Mouse (Mus musculus) spleen, adult 10 weeks (tissue): ENCODE results near the gene Pdgfa. TPM values are rescaled to one million over a fixed set of nuclear protein-coding genes. Genes with fewer than 3 reads are reported as not detected.

ENCODE experiments used
- polyA plus RNA-seq: library from polyadenylated mRNA; stranded (reverse); fragments of 350-450 nt; fragmentation: Illumina TruSeq; extraction: RNeasy Lipid Tissue Mini Kit (QIAGEN cat#74804); gene quantifications from one replicate; pipeline ENCODE4 v1.2.3, GENCODE M21; 2015; ENCODE audit warnings: low replicate concordance; ENCODE audit not compliant: insufficient read depth

Pdgfa gene
- 3.9 TPM for polyA plus RNA-seq

DNA sequence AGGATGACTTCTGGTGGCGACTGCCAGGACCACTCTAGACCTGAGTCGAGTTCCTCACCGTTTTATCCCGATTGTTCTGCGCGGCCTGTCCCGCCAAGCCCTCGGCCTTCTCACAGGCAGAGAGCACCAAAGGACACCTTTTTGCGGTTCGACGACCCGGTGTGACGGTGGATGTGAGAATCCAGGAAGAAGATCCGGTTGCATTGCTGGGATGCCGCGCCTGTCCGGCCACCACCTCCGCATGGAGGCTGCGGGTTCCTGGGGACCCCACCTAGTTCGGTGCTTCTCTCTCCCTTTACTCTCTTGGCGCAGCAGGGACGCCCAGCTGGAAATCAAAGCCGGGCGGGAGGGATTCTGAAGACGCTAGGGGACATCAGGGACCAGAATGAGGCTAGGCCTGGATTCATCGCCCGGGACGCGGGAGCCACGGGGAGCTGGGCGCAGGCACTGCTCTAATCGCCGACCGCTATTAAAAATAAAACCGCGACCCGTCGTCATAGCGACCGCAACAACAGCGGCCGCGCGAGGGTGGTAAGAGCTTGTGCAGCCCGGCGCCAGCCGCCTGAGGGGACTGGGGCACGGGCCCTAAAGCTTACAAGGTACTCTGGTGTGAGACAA lies at the start of gene Pdgfa:
Pdgfa (minus strand) TSS at position 200 of the 618 bp plus-strand sequence.

Other genes with a start within 250 kb of the Pdgfa start
- 3.8 TPM for gene Fam20c, start 242.9 kb downstream of the Pdgfa start, polyA plus RNA-seq
- gene Gm5294, start 177.3 kb downstream of the Pdgfa start, polyA plus RNA-seq = not detected
- gene Prkar1b, start 152.6 kb upstream of the Pdgfa start, polyA plus RNA-seq = 5.1 TPM
- 4.6 TPM for gene Dnaaf5, start 152.9 kb upstream of the Pdgfa start, polyA plus RNA-seq
- 34.8 TPM for gene Sun1, start 203.3 kb upstream of the Pdgfa start, polyA plus RNA-seq